Mouse (Mus musculus) kidney, embryonic 16.5 days (tissue): ENCODE results near the gene Camta2. TPM values are rescaled to one million over a fixed set of nuclear protein-coding genes. Genes with fewer than 3 reads are reported as not detected.

Experiments used
- ATAC-seq: fragments of 200-750 bp; cut with Nextera tagmentation; 2 replicates; pipeline ENCODE4 v1.8.0; 2017; ENCODE audit warnings: moderate TSS enrichment; ENCODE audit not compliant: low FRiP score, low TSS enrichment
- H3K27ac ChIP-seq: fragments of 300-500 bp; sonication (generic); 2 replicates; pipeline ENCODE4 v1.5.1; 2014; ENCODE audit warnings: low read length
- H3K27me3 ChIP-seq: fragments of 300-500 bp; sonication (generic); 2 replicates; pipeline ENCODE4 v1.6.1; 2014; ENCODE audit warnings: low read length, control low read depth, mixed read lengths; ENCODE audit not compliant: insufficient read depth
- H3K36me3 ChIP-seq: fragments of 300-500 bp; sonication (generic); 2 replicates; pipeline ENCODE4 v1.6.1; 2014; ENCODE audit warnings: low read length, control low read depth, mixed read lengths; ENCODE audit not compliant: insufficient read depth
- H3K4me1 ChIP-seq: fragments of 300-500 bp; sonication (generic); 2 replicates; pipeline ENCODE4 v1.6.1; 2014; ENCODE audit warnings: low read length, control low read depth, mixed read lengths; ENCODE audit not compliant: insufficient read depth
- H3K4me2 ChIP-seq: fragments of 300-500 bp; sonication (generic); replicated peaks from 2 replicates; pipeline ENCODE4 v1.6.1; 2014; ENCODE audit warnings: low read depth, low read length
- H3K4me3 ChIP-seq: fragments of 300-500 bp; sonication (generic); 2 replicates; pipeline ENCODE4 v1.5.1; 2014; ENCODE audit warnings: mild to moderate bottlenecking, low read length
- H3K9ac ChIP-seq: fragments of 300-500 bp; sonication (generic); replicated peaks from 2 replicates; pipeline ENCODE4 v1.6.1; 2014; ENCODE audit warnings: low read length
- H3K9me3 ChIP-seq: fragments of 300-500 bp; sonication (generic); 2 replicates; pipeline ENCODE4 v1.6.1; 2016; ENCODE audit warnings: low read length, control low read depth
- WGBS: fragments of 180-500 bp; shearing (Covaris S2); extraction: QIAGEN DNeasy Blood & Tissue Kit; methylation state at CpG from one replicate; pipeline ENCODE4 v1.1.7; 2014; 5-methylcytosine and 5-hydroxymethylcytosine counted together
- polyA plus RNA-seq: library from polyadenylated mRNA; unstranded; fragments of >200 nt; fragmentation: Nextera tagmentation; extraction: Ambion mirVana; gene quantifications from 2 replicates; pipeline ENCODE4 v1.2.1, GENCODE M21; 2015

Gene Camta2
- polyA plus RNA-seq, result 12.7 and 17.0 TPM in 2 replicates

- peak within 1 kb of the TSS; percentile 90 for H3K27ac ChIP-seq
- H3K9ac ChIP-seq, result peak within 1 kb of the TSS; percentile 86
- peaks cover 11% of the 10 kb centered on the region; the same call in 1 of the 2 replicates for H3K36me3 ChIP-seq
- H3K4me3 ChIP-seq, result peak within 1 kb of the TSS; percentile 85
- peak within 1 kb of the TSS; percentile 85 for H3K4me2 ChIP-seq
- no peaks in the 10 kb centered on the region for H3K27me3 ChIP-seq
- peak; percentile 91 for ATAC-seq
- peaks cover 19% of the 10 kb centered on the region for H3K4me1 ChIP-seq
- WGBS, result under 1% methylated on average over 55 of the region's 55 CpGs
- no peaks in the 10 kb centered on the region for H3K9me3 ChIP-seq
These were observed at the start of gene Camta2 for GRCm38 (mm10) chr11:70687601-70688199. Gene Camta2 (minus strand): TSS chr11:70688105.

- Histone ChIP-seq H3K9ac (no peak overlapping the region), H3K36me3 (peaks cover 8% of the 10 kb centered on the region; the same call in 1 of the 2 replicates), H3K4me3 (no peak overlapping the region), H3K9me3 (no peaks in the 10 kb centered on the region), H3K27me3 (no peaks in the 10 kb centered on the region), H3K4me1 (no peaks in the 10 kb centered on the region), H3K27ac (no peak overlapping the region), H3K4me2 (no peak overlapping the region)
- no peak for ATAC-seq
- 62% methylated on average over 5 of the region's 5 CpGs for WGBS
These were observed 45.4 kb upstream of the Camta2 start for GRCm38 (mm10) chr11:70733256-70733655.

GRCm38 (mm10) chr11:70731178-70731577 lies 43.3 kb upstream of the Camta2 start:
- Histone ChIP-seq H3K27ac (no peak overlapping the region), H3K4me1 (no peaks in the 10 kb centered on the region), H3K4me2 (no peak overlapping the region), H3K9ac (no peak overlapping the region), H3K4me3 (no peak overlapping the region), H3K9me3 (no peaks in the 10 kb centered on the region), H3K27me3 (no peaks in the 10 kb centered on the region), H3K36me3 (peaks cover 29% of the 10 kb centered on the region)
- WGBS, result 75% methylated on average over 5 of the region's 5 CpGs
- ATAC-seq, result no peak

GRCm38 (mm10) chr11:70730427-70731038 lies 42.6 kb upstream of the Camta2 start:
- H3K9ac ChIP-seq, result no peak overlapping the region
- no peak overlapping the region for H3K4me3 ChIP-seq
- no peaks in the 10 kb centered on the region for H3K9me3 ChIP-seq
- WGBS, result 79% methylated on average over 9 of the region's 9 CpGs
- no peak overlapping the region for H3K27ac ChIP-seq
- H3K36me3 ChIP-seq, result peaks cover 36% of the 10 kb centered on the region
- ATAC-seq, result no peak
- H3K27me3 ChIP-seq, result no peaks in the 10 kb centered on the region
- H3K4me1 ChIP-seq, result no peaks in the 10 kb centered on the region
- H3K4me2 ChIP-seq, result no peak overlapping the region

GRCm38 (mm10) chr11:70727385-70727784 lies 39.5 kb upstream of the Camta2 start:
- Histone ChIP-seq H3K36me3 (peaks cover 59% of the 10 kb centered on the region), H3K27ac (no peak overlapping the region)
- WGBS, result 85% methylated on average over 5 of the region's 5 CpGs

GRCm38 (mm10) chr11:70726585-70726984 lies 38.7 kb upstream of the Camta2 start:
- H3K27ac ChIP-seq, result no peak overlapping the region
- no peaks in the 10 kb centered on the region for H3K4me1 ChIP-seq
- no peak overlapping the region for H3K9ac ChIP-seq
- H3K4me3 ChIP-seq, result no peak overlapping the region
- no peak for ATAC-seq
- WGBS, result 77% methylated on average over 2 of the region's 2 CpGs
- no peak overlapping the region for H3K4me2 ChIP-seq
- H3K36me3 ChIP-seq, result peaks cover 65% of the 10 kb centered on the region
- H3K27me3 ChIP-seq, result no peaks in the 10 kb centered on the region
- no peaks in the 10 kb centered on the region for H3K9me3 ChIP-seq

More at GRCm38 (mm10) chr11:70727385-70727784, 39.5 kb upstream of the Camta2 start:
- Histone ChIP-seq H3K9ac (no peak overlapping the region), H3K4me3 (no peak overlapping the region), H3K4me1 (no peaks in the 10 kb centered on the region), H3K4me2 (no peak overlapping the region), H3K9me3 (no peaks in the 10 kb centered on the region), H3K27me3 (no peaks in the 10 kb centered on the region)
- ATAC-seq, result no peak

- ATAC-seq, result no peak
- no peak overlapping the region for H3K4me3 ChIP-seq
- no peak overlapping the region for H3K9ac ChIP-seq
- H3K27ac ChIP-seq, result no peak overlapping the region
- no peak overlapping the region for H3K4me2 ChIP-seq
- H3K4me1 ChIP-seq, result no peaks in the 10 kb centered on the region
- H3K36me3 ChIP-seq, result peaks cover 75% of the 10 kb centered on the region
- WGBS, result 86% methylated on average over 9 of the region's 9 CpGs
- H3K27me3 ChIP-seq, result no peaks in the 10 kb centered on the region
- H3K9me3 ChIP-seq, result no peaks in the 10 kb centered on the region
These were observed 36.8 kb upstream of the Camta2 start for GRCm38 (mm10) chr11:70724706-70725105.

- H3K9ac ChIP-seq, result no peak overlapping the region
- no peak for ATAC-seq
- WGBS, result 96% methylated on average over 3 of the region's 3 CpGs
These were observed 33.2 kb upstream of the Camta2 start for GRCm38 (mm10) chr11:70721072-70721471.

GRCm38 (mm10) chr11:70720567-70720966 lies 32.7 kb upstream of the Camta2 start:
- Histone ChIP-seq H3K4me3 (no peak overlapping the region), H3K27ac (no peak overlapping the region), H3K27me3 (no peaks in the 10 kb centered on the region), H3K4me1 (no peaks in the 10 kb centered on the region), H3K9ac (no peak overlapping the region), H3K36me3 (peaks cover 76% of the 10 kb centered on the region), H3K9me3 (no peaks in the 10 kb centered on the region), H3K4me2 (no peak overlapping the region)
- WGBS, result 89% methylated on average over 3 of the region's 3 CpGs
- ATAC-seq, result no peak

More at GRCm38 (mm10) chr11:70721072-70721471, 33.2 kb upstream of the Camta2 start:
- Histone ChIP-seq H3K9me3 (no peaks in the 10 kb centered on the region), H3K27me3 (no peaks in the 10 kb centered on the region), H3K36me3 (peaks cover 79% of the 10 kb centered on the region), H3K4me2 (no peak overlapping the region), H3K4me1 (no peaks in the 10 kb centered on the region), H3K27ac (no peak overlapping the region), H3K4me3 (no peak overlapping the region)

GRCm38 (mm10) chr11:70718481-70718880 lies 30.6 kb upstream of the Camta2 start:
- Histone ChIP-seq H3K4me2 (no peak overlapping the region), H3K4me3 (no peak overlapping the region), H3K4me1 (no peaks in the 10 kb centered on the region), H3K36me3 (peaks cover 61% of the 10 kb centered on the region), H3K9ac (no peak overlapping the region), H3K27me3 (no peaks in the 10 kb centered on the region), H3K27ac (no peak overlapping the region), H3K9me3 (no peaks in the 10 kb centered on the region)
- WGBS, result 65% methylated on average over 5 of the region's 5 CpGs
- no peak for ATAC-seq
